Mouse (Mus musculus) thymus, adult 2 months (tissue): ENCODE measurements around the gene Pygo1.

Experiments used
- CTCF ChIP-seq: fragments of 200-500 bp; IDR thresholded peaks from 2 replicates; pipeline ENCODE4 v1.5.1; 2012; ENCODE audit warnings: mild to moderate bottlenecking, control low read depth, low read length, moderate library complexity, borderline replicate concordance; ENCODE audit not compliant: control insufficient read depth, poor library complexity, insufficient read depth; ENCODE audit errors: extremely low read depth
- POLR2A ChIP-seq: fragments of 200-500 bp; IDR thresholded peaks from 2 replicates; pipeline ENCODE4 v1.6.1; 2012; ENCODE audit warnings: mild to moderate bottlenecking, low read length, control low read depth, moderate library complexity; ENCODE audit not compliant: control insufficient read depth, poor library complexity, insufficient read depth; ENCODE audit errors: extremely low read depth

DNA sequence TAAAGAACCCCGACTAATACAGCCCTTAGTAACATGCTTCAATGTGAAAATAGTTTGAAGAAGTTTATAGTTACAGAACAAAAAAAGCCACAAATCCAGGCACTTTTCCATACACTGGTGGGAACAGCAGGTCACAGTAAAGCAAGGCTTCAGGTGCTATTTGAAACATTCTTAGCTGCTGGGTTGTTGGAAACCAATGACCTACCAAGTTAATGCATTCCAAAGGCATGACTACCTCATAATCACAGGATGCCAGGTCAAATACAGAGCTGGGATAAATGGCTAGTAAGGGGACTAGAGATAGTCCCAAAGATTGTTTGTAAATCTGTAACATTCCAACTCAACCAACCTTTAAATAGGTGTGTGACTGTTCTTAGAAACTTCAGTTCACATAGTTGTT lies 49.8 kb downstream of the Pygo1 start:
- TF ChIP-seq CTCF, result no peak
- TF ChIP-seq POLR2A, result no peak
